Mouse (Mus musculus) cerebellum, adult 2 months (tissue): Measurements from ENCODE around the gene Tmem52.

Source experiments
- CTCF ChIP-seq: fragments of 200-500 bp; IDR thresholded peaks from 2 replicates; pipeline ENCODE4 v1.5.1; 2011; ENCODE audit warnings: low read depth, mild to moderate bottlenecking, control low read depth, low read length, moderate library complexity, borderline replicate concordance; ENCODE audit not compliant: insufficient read depth
- POLR2A ChIP-seq: fragments of 200-500 bp; IDR thresholded peaks from 2 replicates; pipeline ENCODE4 v1.6.1; 2011; ENCODE audit warnings: low read length, control low read depth, borderline replicate concordance; ENCODE audit not compliant: insufficient read depth

- no peak for TF ChIP-seq POLR2A
- TF ChIP-seq CTCF: no peak
Observed at GRCm38 (mm10) chr4:155488232-155489025, 19.5 kb downstream of the Tmem52 start.
